Mouse (Mus musculus) megakaryocyte progenitor cell, adult 5-6 weeks (primary cell): ENCODE results near the gene Pate3. TPM values are rescaled to one million over a fixed set of nuclear protein-coding genes. Genes with fewer than 3 reads are reported as not detected.
A peak's percentile ranks its signal among the peaks of the same experiment; 100 is the strongest.
"Not testable (repeated sequence)": the region's sequence is repeated elsewhere in the genome, so short reads cannot be mapped to it uniquely, and the experiment has no call there.

Source experiments
- ATAC-seq: replicated peaks from 2 replicates; pipeline ENCODE4 v1.8.0; 2016; ENCODE audit warnings: mild to moderate bottlenecking, moderate TSS enrichment, inconsistent platforms; ENCODE audit not compliant: poor library complexity
- total RNA-seq, 2 experiments: library from RNA; stranded (forward) in 1 of 2; stranded (reverse) in 1 of 2; fragments of 157-497, 149-512 nt in 1 of 2; fragments of 200-1000 nt in 1 of 2; gene quantifications; 2 replicates each; pipeline versions ENCODE4 v1.2.3 to v1.2.4; 2015 to 2017

Gene Pate3
- total RNA-seq (2015) (not detected in 2 replicates), total RNA-seq (2017) (not detected in 2 replicates)

DNA sequence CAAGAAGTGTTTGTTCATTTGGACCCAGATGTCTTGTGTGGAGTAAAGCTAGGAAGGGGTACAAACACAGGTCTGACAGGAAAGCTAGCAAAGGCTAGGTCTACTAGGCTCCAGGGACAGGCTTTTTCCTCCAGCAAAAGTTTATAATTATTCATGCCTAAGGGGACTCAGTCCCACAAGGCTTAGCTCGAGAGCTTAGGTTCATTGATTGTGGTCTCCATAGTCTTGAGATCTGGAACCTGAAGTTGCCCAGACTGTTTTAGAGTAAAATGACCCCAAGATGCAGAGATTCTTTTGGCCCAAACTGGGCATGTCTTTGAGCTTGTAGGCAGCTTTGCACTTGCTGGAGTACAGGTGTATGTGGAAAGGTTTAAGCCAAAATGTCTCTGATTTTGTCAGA is at the start of gene Pate3:
TSS of gene Pate3 (minus strand) at position 101 of the 400 bp plus-strand sequence.
- ATAC-seq, result no peak

DNA sequence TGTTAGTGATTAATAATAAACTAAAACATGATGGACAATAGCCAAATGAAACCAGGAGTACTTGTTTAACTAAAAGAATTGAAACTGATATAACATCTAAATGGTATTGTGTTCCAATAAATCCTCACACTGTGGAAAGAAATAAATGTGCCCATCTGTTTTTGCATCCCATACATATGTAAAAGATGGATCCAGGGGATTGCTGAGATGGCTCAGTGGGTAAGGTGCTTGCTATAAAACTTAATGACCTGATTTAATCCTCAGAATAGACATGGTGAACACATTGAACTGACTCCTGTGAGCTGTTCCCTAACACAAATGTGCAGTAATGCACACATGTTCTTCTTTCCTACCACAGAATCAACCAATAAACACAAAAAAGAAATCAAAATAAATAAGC is 43.9 kb upstream of the Pate3 start:
- ATAC-seq, result no peak

DNA sequence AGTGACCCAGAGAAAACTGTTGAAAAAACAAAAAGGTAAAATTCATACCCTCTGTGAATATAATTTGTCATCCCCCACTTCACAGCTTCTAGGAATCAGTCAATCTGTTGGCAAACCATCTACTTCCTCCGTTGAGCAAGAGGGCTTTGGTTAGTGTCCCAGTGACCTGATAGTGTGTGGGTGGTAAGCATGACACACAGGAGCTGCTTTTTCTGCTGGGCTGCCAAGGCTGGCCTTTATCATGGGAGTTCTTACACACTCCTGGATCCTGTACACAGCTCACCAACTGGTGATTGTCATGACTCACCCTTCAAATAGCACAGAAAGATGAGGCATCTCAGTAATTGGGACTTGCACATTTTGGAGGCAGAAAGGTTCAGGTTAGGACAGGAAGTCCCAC is 39.0 kb upstream of the Pate3 start, which contains the start of gene Pate1:
TSS of gene Pate1 (minus strand) at position 378 of the 400 bp plus-strand sequence.
- no peak for ATAC-seq

DNA sequence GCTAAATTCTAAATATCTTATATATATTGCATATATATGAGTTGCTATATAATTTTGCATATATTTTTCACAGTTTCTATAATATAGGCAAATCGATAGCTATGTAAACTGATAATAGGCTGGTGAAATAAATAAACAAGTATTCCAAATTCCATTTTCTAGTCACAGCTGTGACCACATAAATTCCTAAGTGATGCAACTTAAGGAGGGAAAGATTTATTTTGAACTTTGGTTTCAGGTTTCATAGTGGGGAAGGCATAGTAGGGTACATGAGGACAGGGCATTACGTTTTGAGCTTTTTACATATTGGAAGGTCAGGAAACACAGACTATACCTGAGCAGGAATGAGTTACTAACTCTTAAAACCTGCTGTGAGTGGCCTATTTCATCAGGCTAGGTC is 25.6 kb upstream of the Pate3 start:
- ATAC-seq, result no peak

DNA sequence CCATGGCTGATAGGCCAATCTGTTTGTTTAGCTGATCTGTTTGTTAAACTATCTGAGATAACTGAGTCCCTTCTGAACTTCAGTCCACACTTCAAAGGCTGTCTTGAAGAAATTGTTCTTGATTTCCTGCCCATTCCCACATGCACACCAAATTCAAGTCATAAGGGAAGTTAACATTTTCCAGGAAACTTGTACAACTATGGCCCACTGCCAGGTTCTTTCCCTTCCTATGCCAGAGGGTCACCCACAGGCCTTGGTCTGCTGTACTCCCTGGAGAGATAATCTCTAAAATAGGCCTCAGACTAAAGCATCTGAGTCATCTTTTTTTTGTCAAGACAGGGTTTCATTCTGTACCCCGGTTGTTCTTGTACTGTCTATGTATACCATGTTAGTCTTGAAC is 15.0 kb downstream of the Pate3 start:
- ATAC-seq, result no peak

DNA sequence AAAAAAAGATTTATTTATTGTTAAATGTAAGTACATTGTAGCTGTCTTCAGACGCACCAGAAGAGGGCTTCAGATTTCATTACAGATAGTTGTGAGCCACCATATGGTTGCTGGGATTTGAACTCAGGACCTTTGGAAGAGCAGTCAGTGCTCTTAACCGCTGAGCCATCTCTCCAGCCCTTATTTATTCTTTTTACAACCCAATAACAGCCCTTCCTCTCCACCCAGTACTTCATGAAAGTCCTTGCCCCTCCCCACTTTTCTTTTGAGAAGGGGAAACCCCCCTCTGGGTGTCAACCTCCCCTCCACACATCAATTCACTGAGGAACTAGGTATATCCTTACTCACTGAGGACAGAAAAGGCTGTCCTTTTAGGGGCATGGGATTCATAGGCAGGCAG is 31.2 kb downstream of the Pate3 start:
- ATAC-seq, result not testable (repeated sequence)

DNA sequence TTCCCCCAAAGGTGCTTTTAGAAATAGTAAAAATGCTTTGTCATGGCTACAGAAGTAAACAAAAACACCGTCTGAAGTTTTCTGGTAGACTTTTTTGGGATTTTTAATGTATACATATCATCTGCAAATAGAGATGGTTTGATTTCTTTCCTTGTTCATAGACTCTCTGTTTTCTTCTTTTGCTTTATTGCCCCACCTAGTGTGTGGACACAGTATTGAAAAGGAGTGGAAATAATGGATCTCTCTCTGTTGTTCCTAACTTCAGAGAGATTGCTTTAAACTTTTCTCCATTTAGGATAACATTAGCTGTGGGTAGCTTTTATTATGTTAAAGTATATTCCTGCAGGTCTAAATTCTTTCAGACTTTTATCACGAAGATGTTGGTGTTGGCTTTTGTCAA is 34.0 kb downstream of the Pate3 start:
- 0 out of 2 replicates have a peak, but pooled peaks have one; percentile 52 for ATAC-seq

DNA sequence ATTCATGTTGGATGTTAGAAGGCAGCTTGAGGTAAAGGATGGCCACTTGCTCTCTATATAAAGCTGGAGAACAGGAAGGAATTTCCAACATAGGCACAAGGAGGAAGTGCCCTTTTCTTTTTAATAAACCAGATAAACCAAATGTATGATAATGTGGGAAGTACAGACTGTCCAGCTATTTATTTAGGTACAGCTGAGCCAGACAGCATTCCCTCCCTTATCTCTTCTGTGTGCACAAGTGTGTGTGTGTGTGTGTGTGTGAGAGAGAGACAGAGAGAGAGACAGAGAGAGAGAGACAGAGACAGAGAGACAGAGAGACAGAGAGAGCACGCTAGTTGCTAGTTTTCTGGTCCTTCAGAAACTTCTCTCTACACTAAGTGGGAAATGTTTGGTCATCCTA is 36.2 kb downstream of the Pate3 start, which contains the start of gene Pate4:
TSS of gene Pate4 (minus strand) at position 101 of the 400 bp plus-strand sequence.
- no peak for ATAC-seq

DNA sequence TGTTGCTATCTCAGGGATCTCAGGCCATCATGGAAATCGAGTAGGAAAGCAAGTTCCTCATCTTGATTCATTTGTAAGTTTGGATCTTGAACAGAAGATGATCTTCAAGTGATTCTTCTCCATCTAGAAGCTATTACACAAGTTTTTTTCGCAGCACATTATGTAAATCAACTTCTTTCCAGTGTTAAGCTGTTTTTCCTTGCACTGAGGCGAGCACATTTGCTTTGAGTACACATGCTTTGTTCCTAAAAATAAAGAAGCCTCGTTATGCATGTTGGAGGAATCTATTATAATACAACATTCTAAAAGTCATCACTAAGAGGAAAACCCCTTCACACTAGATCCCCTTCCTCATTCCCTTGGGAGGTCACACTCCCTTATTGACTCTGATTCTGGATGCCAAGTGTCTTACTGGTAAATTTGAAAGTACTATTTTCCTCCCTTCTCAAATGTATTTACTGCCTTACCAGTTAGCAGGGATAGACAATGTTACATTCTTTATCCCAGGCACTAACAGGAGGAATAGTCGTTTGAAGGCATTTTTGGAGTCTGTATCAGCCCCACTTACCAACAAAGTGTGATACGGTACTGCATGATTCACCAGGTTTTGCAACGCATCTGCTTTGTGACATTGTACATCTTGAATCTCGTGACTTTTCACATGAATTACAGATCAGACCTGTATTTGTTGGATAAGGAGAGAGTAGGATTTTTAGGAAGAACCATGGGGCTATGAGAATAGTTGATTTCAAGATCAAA is 40.2 kb downstream of the Pate3 start:
- ATAC-seq, result no peak

Other genes starting within 250 kb of the Pate3 start
- 0.67 and 1.3 TPM in 2 replicates for gene Cdon, start 227.1 kb downstream of the Pate3 start, total RNA-seq (2015)
- gene Cdon, start 227.1 kb downstream of the Pate3 start, total RNA-seq (2017), result 0.37 and 1.0 TPM in 2 replicates
- gene Gm1113, start 129.9 kb downstream of the Pate3 start, total RNA-seq (2015), result not detected in 2 replicates
- not detected in 2 replicates for gene Gm1113, start 129.9 kb downstream of the Pate3 start, total RNA-seq (2017)
- 0.05 TPM in 1 of 2 replicates, not detected in the other for gene Ddx25, start 89.7 kb downstream of the Pate3 start, total RNA-seq (2015)
- gene Ddx25, start 89.7 kb downstream of the Pate3 start, total RNA-seq (2017), result 0.03 TPM in 1 of 2 replicates, not detected in the other
- gene Pus3, start 89.6 kb downstream of the Pate3 start, total RNA-seq (2015), result 25.5 and 28.8 TPM in 2 replicates
- 22.3 and 23.7 TPM in 2 replicates for gene Pus3, start 89.6 kb downstream of the Pate3 start, total RNA-seq (2017)
- gene Pate2, start 77.9 kb downstream of the Pate3 start, total RNA-seq (2015), result 0.57 TPM in 1 of 2 replicates, not detected in the other
- gene Pate2, start 77.9 kb downstream of the Pate3 start, total RNA-seq (2017), result 0.54 TPM in 1 of 2 replicates, not detected in the other
- gene Hyls1, start 77.8 kb downstream of the Pate3 start, total RNA-seq (2015), result 9.7 and 12.6 TPM in 2 replicates
- gene Hyls1, start 77.8 kb downstream of the Pate3 start, total RNA-seq (2017), result 12.7 and 14.1 TPM in 2 replicates
- gene Pate4, start 36.3 kb downstream of the Pate3 start, total RNA-seq (2015), result not detected in 2 replicates
- gene Pate4, start 36.3 kb downstream of the Pate3 start, total RNA-seq (2017), result not detected in 2 replicates
- gene Pate1, start 39.2 kb upstream of the Pate3 start, total RNA-seq (2015), result not detected in 2 replicates
- not detected in 2 replicates for gene Pate1, start 39.2 kb upstream of the Pate3 start, total RNA-seq (2017)
- not detected in 2 replicates for gene Gm17677, start 92.8 kb upstream of the Pate3 start, total RNA-seq (2015)
- not detected in 2 replicates for gene Gm17677, start 92.8 kb upstream of the Pate3 start, total RNA-seq (2017)
- not detected in 2 replicates for gene Gm17727, start 129.9 kb upstream of the Pate3 start, total RNA-seq (2015)
- gene Gm17727, start 129.9 kb upstream of the Pate3 start, total RNA-seq (2017), result not detected in 2 replicates
- not detected in 2 replicates for gene Gm27235, start 141.9 kb upstream of the Pate3 start, total RNA-seq (2015)
- not detected in 2 replicates for gene Gm27235, start 141.9 kb upstream of the Pate3 start, total RNA-seq (2017)
- not detected in 2 replicates for gene D730048I06Rik, start 141.9 kb upstream of the Pate3 start, total RNA-seq (2015)
- not detected in 2 replicates for gene D730048I06Rik, start 141.9 kb upstream of the Pate3 start, total RNA-seq (2017)
- not detected in 2 replicates for gene 9230110F15Rik, start 195.9 kb upstream of the Pate3 start, total RNA-seq (2015)
- gene 9230110F15Rik, start 195.9 kb upstream of the Pate3 start, total RNA-seq (2017), result not detected in 2 replicates